Mouse (Mus musculus) neural tube, embryonic 10.5 days (tissue): Measurements from ENCODE around the gene Umod.
A peak's percentile ranks its signal among the peaks of the same experiment; 100 is the strongest.

Source experiments
- DNase-seq: peaks from one replicate; pipeline ENCODE4 v3.0.0-alpha.2; 2017; ENCODE audit warnings: low spot score; ENCODE audit errors: extremely low spot score

Gene Umod

DNA sequence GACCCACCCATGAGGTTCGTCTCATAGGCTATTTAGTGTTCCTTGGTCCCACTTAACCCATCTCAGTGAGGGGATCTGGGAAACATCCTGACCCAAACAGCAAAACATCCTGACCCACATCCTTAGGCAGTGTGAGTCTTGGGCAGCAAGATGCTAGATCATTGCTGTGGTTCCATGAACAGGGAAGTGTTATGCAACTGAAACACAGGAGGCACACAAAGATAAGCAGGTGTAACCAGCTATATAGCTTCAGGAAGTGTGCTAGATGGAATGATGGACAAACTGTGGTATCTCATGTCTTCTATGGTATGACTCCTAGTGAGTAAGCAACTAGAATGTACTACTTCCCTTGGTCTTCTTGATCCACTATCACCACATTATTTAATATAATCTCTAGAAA is 37.1 kb downstream of the Umod start:
- no peak for DNase-seq

DNA sequence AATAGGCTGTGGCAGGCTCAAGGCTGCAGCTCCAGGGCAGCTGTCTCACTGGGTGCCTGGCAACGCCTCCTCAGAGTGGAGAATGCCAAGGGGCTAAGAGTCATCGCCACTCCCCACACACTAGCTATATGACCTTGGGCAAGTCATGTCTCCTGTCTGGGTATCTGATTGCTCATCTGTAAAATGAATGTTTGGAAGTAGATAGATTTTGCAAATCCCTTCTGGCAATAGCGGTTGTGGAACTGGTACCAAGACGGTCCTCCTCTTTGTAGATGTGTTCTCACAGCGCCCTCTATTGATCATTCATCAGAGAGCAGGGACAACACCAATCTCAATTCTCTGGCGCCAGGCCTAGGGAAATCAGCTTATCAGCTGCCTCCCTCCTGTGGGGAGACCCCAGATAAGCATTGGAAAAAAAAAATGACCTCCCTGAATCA is 51.9 kb downstream of the Umod start:
- DNase-seq = peak; percentile 45

DNA sequence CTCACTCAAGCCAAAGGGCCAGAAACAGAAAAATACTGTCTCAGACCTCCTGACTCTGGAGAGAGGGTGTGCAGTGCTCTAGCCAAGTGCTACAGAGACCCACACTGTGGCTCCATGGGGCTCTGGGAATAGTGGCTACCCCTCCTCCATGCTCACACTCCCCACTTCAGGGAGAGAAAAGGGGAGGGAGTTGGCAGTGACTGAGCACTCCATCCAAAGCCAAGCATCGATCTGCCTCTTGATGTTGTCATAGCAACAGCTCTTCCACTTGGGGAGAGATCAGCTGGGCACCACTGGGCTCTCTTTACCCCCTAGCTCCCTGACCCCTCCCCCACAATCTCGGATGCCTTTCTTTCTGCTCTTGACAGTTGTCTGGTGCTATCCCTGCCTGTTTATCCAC is 58.4 kb downstream of the Umod start:
- no peak for DNase-seq

DNA sequence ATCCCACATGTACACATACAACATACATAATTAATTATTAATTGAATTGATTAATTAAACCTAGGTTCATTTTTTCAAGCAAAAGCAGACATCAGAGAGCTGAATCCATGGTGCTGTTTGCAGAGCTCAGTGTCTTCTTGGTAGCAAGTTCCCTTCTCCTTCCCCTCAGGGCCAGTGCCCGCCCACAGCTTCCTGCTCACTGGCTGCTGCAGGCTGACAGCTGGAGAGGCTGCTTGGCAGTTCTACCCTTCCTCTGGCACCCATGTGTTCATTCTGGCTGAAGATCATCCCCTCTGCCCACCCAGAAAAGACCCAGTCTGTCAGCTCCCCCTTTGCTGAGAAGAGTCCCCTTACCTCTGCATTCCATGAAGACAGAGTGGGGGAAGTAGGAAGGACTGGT is 60.6 kb downstream of the Umod start:
- no peak for DNase-seq
